Mouse (Mus musculus) cerebellum, adult 2 months (tissue): ENCODE data around the gene Gp9. TPM values are rescaled to one million over a fixed set of nuclear protein-coding genes. Genes with fewer than 3 reads are reported as not detected.
A peak's percentile ranks its signal among the peaks of the same experiment; 100 is the strongest.
"Not testable (repeated sequence)": the region's sequence is repeated elsewhere in the genome, so short reads cannot be mapped to it uniquely, and the experiment has no call there.

Experiments
- DNase-seq, 2 experiments: peaks; one replicate each; pipeline ENCODE4 v3.0.0; 2021
- H3K27ac ChIP-seq: fragments of 200-500 bp; 2 replicates; pipeline ENCODE4 v1.5.1; 2012; ENCODE audit warnings: low read length, control low read depth, inconsistent platforms; ENCODE audit not compliant: insufficient read depth
- H3K27me3 ChIP-seq: fragments of 200-500 bp; 2 replicates; pipeline ENCODE4 v1.6.1; 2012; ENCODE audit warnings: inconsistent platforms, mild to moderate bottlenecking, low read length, moderate library complexity; ENCODE audit not compliant: control insufficient read depth, insufficient read depth
- H3K4me1 ChIP-seq: fragments of 200-500 bp; 2 replicates; pipeline ENCODE4 v1.6.1; 2011; ENCODE audit warnings: low read length; ENCODE audit not compliant: control insufficient read depth, insufficient read depth
- H3K4me3 ChIP-seq: fragments of 200-500 bp; replicated peaks from 2 replicates; pipeline ENCODE3; 2011; ENCODE audit warnings: mild to moderate bottlenecking, low read depth, low read length, control low read depth; ENCODE audit not compliant: insufficient read depth
- CTCF ChIP-seq: fragments of 200-500 bp; IDR thresholded peaks from 2 replicates; pipeline ENCODE4 v1.5.1; 2011; ENCODE audit warnings: low read depth, mild to moderate bottlenecking, control low read depth, low read length, moderate library complexity, borderline replicate concordance; ENCODE audit not compliant: insufficient read depth
- POLR2A ChIP-seq: fragments of 200-500 bp; IDR thresholded peaks from 2 replicates; pipeline ENCODE4 v1.6.1; 2011; ENCODE audit warnings: low read length, control low read depth, borderline replicate concordance; ENCODE audit not compliant: insufficient read depth
- whole genome bisulfite sequencing: fragments of 180-500 bp; shearing (Covaris S2); methylation state at CpG from one replicate; pipeline ENCODE4 v1.1.7; 2018; 5-methylcytosine and 5-hydroxymethylcytosine counted together
- polyA plus RNA-seq: library from polyadenylated mRNA; depleted of rRNA; stranded (reverse); fragments of >200 nt; gene quantifications from 2 replicates; pipeline ENCODE4 v1.2.3, GENCODE M21; 2012

Gene Gp9
- polyA plus RNA-seq, 1 experiment, result 0.49 TPM

GRCm38 (mm10) chr6:87755196-87755595 is 22.7 kb upstream of the Gp9 start:
- TF ChIP-seq CTCF (no peak), POLR2A (no peak)
- DNase-seq, result no peak
- 95% methylated on average over 4 of the region's 4 CpGs for WGBS
- no peak overlapping the region for H3K27ac ChIP-seq
- no peaks in the 10 kb centered on the region for H3K4me1 ChIP-seq
- no peak overlapping the region for H3K4me3 ChIP-seq
- no peaks in the 10 kb centered on the region for H3K27me3 ChIP-seq

- Histone ChIP-seq H3K27me3 (no peaks in the 10 kb centered on the region), H3K27ac (no peak overlapping the region), H3K4me1 (no peaks in the 10 kb centered on the region), H3K4me3 (no peak overlapping the region)
- WGBS, result 81% methylated on average over 8 of the region's 8 CpGs
- TF ChIP-seq POLR2A (no peak), CTCF (no peak)
- no peak for DNase-seq
Measured at GRCm38 (mm10) chr6:87756896-87757295, 21.0 kb upstream of the Gp9 start.

GRCm38 (mm10) chr6:87759404-87759803 is 18.5 kb upstream of the Gp9 start:
- 73% methylated on average over 3 of the region's 3 CpGs for WGBS

GRCm38 (mm10) chr6:87759850-87760249 is 18.0 kb upstream of the Gp9 start:
- H3K4me1 ChIP-seq, result no peaks in the 10 kb centered on the region
- DNase-seq, result no peak
- TF ChIP-seq CTCF (no peak), POLR2A (no peak)
- no peaks in the 10 kb centered on the region for H3K27me3 ChIP-seq
- H3K27ac ChIP-seq, result no peak overlapping the region
- no peak overlapping the region for H3K4me3 ChIP-seq
- 65% methylated on average over 3 of the region's 3 CpGs for WGBS

More at GRCm38 (mm10) chr6:87759404-87759803, 18.5 kb upstream of the Gp9 start:
- DNase-seq, result no peak
- Histone ChIP-seq H3K27ac (no peak overlapping the region), H3K4me3 (no peak overlapping the region), H3K4me1 (no peaks in the 10 kb centered on the region), H3K27me3 (no peaks in the 10 kb centered on the region)
- TF ChIP-seq POLR2A, result no peak
- no peak for TF ChIP-seq CTCF

DNA sequence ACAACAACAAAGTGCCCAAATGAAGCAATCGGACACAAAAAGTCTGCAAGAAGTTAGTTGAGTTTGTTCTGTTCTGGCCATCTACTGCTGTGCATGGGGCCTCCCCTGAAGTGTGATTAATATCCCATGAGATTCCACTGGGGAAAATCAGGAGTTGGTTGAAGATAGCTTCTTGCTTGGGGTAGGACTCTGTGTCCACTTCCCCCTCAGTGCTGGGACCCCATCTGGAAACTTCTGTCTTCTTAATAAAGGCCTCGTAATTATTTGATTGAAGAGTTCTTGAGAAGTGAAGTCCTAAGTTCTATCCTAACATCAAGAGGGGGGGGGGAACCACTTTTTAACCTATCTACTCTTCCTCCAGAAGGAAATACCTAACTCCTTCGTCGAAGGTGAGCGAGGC is 15.7 kb upstream of the Gp9 start:
- Histone ChIP-seq H3K4me3 (no peak overlapping the region), H3K27ac (no peak overlapping the region), H3K4me1 (no peaks in the 10 kb centered on the region), H3K27me3 (no peaks in the 10 kb centered on the region)
- no peak for DNase-seq
- TF ChIP-seq POLR2A, result no peak
- TF ChIP-seq CTCF, result no peak
- WGBS, result 82% methylated on average over 5 of the region's 5 CpGs

DNA sequence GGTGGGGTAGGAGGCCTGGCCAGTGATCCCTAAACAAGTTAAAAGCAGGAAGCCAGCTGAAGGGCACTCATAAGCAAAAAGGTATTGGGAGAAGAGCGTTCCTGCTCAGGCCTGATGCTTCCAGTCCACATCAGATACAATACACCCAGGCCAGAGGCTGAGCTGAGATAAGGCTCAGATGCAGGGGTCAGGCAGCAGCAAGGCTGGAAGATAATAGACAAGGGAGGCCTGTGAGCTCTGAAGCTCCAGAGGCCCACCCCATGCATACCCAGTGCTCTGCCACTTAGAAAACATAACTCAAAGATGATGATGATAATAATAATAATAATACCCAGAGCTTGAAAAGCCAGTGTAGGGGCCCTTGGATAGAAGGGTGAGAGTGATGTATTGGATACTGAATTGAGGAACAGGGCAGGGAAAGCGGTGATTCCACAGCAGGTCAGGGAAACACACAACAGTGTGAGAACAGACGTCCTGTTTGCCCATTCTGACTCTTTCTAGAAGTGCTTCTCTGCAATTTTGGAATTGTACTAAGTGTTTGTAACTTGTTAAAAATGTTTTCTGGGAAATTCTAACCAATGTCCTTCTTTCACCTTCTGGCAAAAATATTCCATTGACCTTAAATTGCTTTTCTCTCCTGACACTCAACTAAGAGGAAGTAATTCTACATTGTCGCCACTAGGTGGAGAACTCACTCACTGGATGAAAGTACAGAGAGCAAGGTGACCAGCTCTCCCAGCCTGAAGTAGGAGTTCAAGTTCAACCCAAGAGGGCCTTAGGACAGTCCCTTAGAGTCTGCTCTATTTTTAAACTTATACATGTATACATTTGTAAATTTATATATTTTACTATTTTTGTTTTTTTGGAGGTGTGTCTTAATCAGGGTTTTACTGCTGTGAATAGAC is 14.2 kb upstream of the Gp9 start:
- 64% methylated on average over 4 of the region's 4 CpGs for WGBS
- TF ChIP-seq POLR2A (no peak), CTCF (peak; percentile 58; the same call in 1 of the 2 replicates)
- H3K27ac ChIP-seq, result no peak overlapping the region
- H3K4me1 ChIP-seq, result no peaks in the 10 kb centered on the region
- no peaks in the 10 kb centered on the region for H3K27me3 ChIP-seq
- DNase-seq, result peak in 1 of 2 experiments; percentile 46
- no peak overlapping the region for H3K4me3 ChIP-seq

DNA sequence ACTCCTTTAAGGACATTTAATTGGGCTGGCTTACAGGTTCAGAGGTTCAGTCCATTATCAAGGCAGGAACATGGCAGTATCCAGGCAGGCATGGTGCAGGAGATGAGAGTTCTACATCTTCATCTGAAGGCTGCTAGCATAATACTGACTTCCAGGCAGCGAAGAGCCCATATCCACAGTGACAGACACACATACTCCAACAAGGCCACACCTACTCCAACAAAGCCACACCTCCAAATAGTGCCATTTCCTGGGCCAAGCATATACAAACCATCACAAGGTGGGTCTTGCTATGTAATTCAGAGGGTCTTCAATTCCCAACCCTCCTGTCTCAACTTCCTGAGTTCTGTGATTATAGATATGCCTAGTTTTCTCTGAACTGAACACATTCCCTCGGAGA is 13.6 kb upstream of the Gp9 start:
- not testable (repeated sequence) for H3K27me3 ChIP-seq, H3K27ac ChIP-seq, H3K4me1 ChIP-seq, DNase-seq, H3K4me3 ChIP-seq
- WGBS, result 91% methylated on average over 2 of the region's 2 CpGs

- 39% methylated on average over 8 of the region's 8 CpGs for WGBS
- no peaks in the 10 kb centered on the region for H3K27me3 ChIP-seq
- no peak overlapping the region for H3K27ac ChIP-seq
- no peaks in the 10 kb centered on the region for H3K4me1 ChIP-seq
- no peak for DNase-seq
- no peak for TF ChIP-seq CTCF
- TF ChIP-seq POLR2A, result no peak
- no peak overlapping the region for H3K4me3 ChIP-seq
Measured at GRCm38 (mm10) chr6:87770626-87771025, 7.2 kb upstream of the Gp9 start.

GRCm38 (mm10) chr6:87774466-87774865 is 3.4 kb upstream of the Gp9 start:
- H3K4me1 ChIP-seq, result no peaks in the 10 kb centered on the region
- no peaks in the 10 kb centered on the region for H3K27me3 ChIP-seq
- no peak overlapping the region for H3K27ac ChIP-seq
- WGBS, result 9% methylated on average over 1 of the region's 1 CpGs
- TF ChIP-seq CTCF, result no peak
- no peak for TF ChIP-seq POLR2A
- no peak for DNase-seq
- H3K4me3 ChIP-seq, result no peak overlapping the region
